ENCODE assay signal across 20 mouse cellular contexts in the genomic region with DNA sequence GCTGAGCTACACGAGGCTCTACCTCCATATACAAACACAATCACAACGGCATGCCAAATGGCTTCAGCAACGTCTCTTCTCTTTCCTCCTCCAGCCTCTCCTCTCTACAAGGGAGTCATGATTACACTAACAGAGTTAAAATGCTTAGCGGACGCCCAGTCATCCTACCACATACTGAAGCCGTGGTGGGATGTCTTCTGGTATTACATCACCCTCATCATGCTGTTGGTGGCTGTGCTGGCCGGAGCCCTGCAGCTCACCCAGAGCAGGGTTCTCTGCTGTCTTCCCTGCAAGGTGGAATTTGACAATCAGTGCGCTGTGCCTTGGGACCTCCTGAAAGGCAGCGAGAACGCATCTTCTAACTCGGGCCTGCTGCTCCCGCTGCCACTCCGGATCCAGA.
"Had no signal": no experiment of that assay in that cellular context is flagged by ENCODE, and none has a peak within 500 bp of the region (broad histone marks: within the 10 kb centered on the region; RNA-seq: fewer than 3 reads in every experiment).

No protein-coding gene starts in this region.

- H3K27ac ChIP-seq: liver, embryonic 14.5 days; midbrain, embryonic 13.5 days; neural tube, embryonic 13.5 days; neural tube, embryonic 15.5 days had no signal

- H3K4me3 ChIP-seq: megakaryocyte, embryonic 14.5 days; midbrain, embryonic 13.5 days; myocyte; neural tube, embryonic 13.5 days; neural tube, embryonic 15.5 days had no signal

- ATAC-seq: midbrain, embryonic 13.5 days; midbrain, embryonic 16.5 days had no signal

- H3K4me2 ChIP-seq: lung, embryonic 14.5 days; midbrain, embryonic 11.5 days; midbrain, embryonic 13.5 days; neural tube, embryonic 13.5 days; neural tube, embryonic 15.5 days had no signal

- H3K9ac ChIP-seq: liver, embryonic 14.5 days; lung, embryonic 14.5 days; midbrain, embryonic 13.5 days; neural tube, embryonic 13.5 days; neural tube, embryonic 15.5 days had no signal

- DNase-seq: lung, adult 18-20 months; lung, embryonic 14.5 days; lung, postnatal 10 days; lung, postnatal 4 days; retina, postnatal 1 day; right cerebral cortex, adult 18-20 months; right cerebral cortex, postnatal 25 days; right cerebral cortex, postnatal 4 days; spleen, adult 18-20 months; thymus, adult 18-20 months; thymus, postnatal 25 days; thymus, postnatal 4 days had no signal

- H3K9me3 ChIP-seq: midbrain, embryonic 13.5 days; neural tube, embryonic 13.5 days; neural tube, embryonic 15.5 days had no signal

- H3K27me3 ChIP-seq: megakaryocyte, embryonic 14.5 days; midbrain, embryonic 13.5 days; neural tube, embryonic 13.5 days; neural tube, embryonic 15.5 days had no signal

- H3K4me1 ChIP-seq: midbrain, embryonic 13.5 days; neural tube, embryonic 13.5 days; neural tube, embryonic 15.5 days had no signal
